Mouse (Mus musculus) CH12.LX (cell line): ENCODE results near the gene Exosc2. TPM values are rescaled to one million over a fixed set of nuclear protein-coding genes. Genes with fewer than 3 reads are reported as not detected.
"Not testable (repeated sequence)": the region's sequence is repeated elsewhere in the genome, so short reads cannot be mapped to it uniquely, and the experiment has no call there.

Source experiments
- DNase-seq: peaks from one replicate; pipeline ENCODE4 v3.0.0-alpha.2; 2013; ENCODE audit errors: extremely low read depth
- H3K27ac ChIP-seq: 2 replicates; pipeline ENCODE4 v1.5.1; 2012; ENCODE audit warnings: low read depth, mild to moderate bottlenecking, control low read depth, moderate library complexity; ENCODE audit not compliant: insufficient read depth
- H3K27me3 ChIP-seq: replicated peaks from 2 replicates; pipeline ENCODE3; 2012; ENCODE audit warnings: inconsistent platforms
- H3K36me3 ChIP-seq, 2 experiments: replicated peaks in 1 of 2; 2 replicates each; pipeline versions ENCODE3 to v1.6.1; 2012; ENCODE audit warnings: inconsistent platforms in 1 of 2, low read length in 1 of 2, mild to moderate bottlenecking in 1 of 2, mixed read lengths in 1 of 2, moderate library complexity in 1 of 2; ENCODE audit not compliant: control insufficient read depth in 1 of 2, insufficient read depth in 1 of 2
- H3K4me1 ChIP-seq, 2 experiments: 2 replicates each; pipeline ENCODE4 v1.6.1; 2012; ENCODE audit warnings: inconsistent platforms in 1 of 2, moderate library complexity in 1 of 2; ENCODE audit not compliant: insufficient read depth in 2 of 2, control insufficient read depth in 1 of 2
- H3K4me2 ChIP-seq: 2 replicates; pipeline ENCODE4 v1.6.1; 2012; ENCODE audit warnings: low read depth, mild to moderate bottlenecking, control low read depth; ENCODE audit not compliant: poor library complexity, insufficient read depth, severe bottlenecking
- H3K4me3 ChIP-seq, 3 experiments: fragments of 150-350 bp in 1 of 3; sonication (generic) in 1 of 3; replicated peaks in 1 of 3; 2 replicates each; pipeline versions ENCODE3 to v1.5.1; 2011 to 2012; ENCODE audit warnings: low read depth in 2 of 3, low read length in 2 of 3, mild to moderate bottlenecking in 2 of 3, moderate library complexity in 2 of 3, control low read depth in 1 of 3, improper control_type of control experiment in 1 of 3, inconsistent platforms in 1 of 3, mixed read lengths in 1 of 3; ENCODE audit not compliant: poor library complexity in 1 of 3
- H3K79me2 ChIP-seq: replicated peaks from 2 replicates; pipeline ENCODE4 v1.6.1; 2012; ENCODE audit warnings: mild to moderate bottlenecking, moderate library complexity; ENCODE audit not compliant: control insufficient read depth, poor library complexity, insufficient read depth, severe bottlenecking; ENCODE audit errors: extremely low read depth
- H3K9ac ChIP-seq: 2 replicates; pipeline ENCODE4 v1.6.1; 2012; ENCODE audit warnings: low read depth, mild to moderate bottlenecking, control low read depth, moderate library complexity; ENCODE audit not compliant: insufficient read depth
- H3K9me3 ChIP-seq: replicated peaks from 2 replicates; pipeline ENCODE3; 2012; ENCODE audit warnings: low read length, inconsistent platforms, mixed read lengths
- CHD2 ChIP-seq: IDR thresholded peaks from 2 replicates; pipeline ENCODE4 v1.6.1; 2011; ENCODE audit warnings: low read length, improper control_type of control experiment
- CTCF ChIP-seq, 2 experiments: IDR thresholded peaks in 1 of 2; conservative IDR thresholded peaks in 1 of 2; 2 replicates each; pipeline ENCODE4 v1.5.1; 2011 to 2012; ENCODE audit warnings: low read depth in 2 of 2, low read length in 2 of 2, improper control_type of control experiment in 1 of 2, inconsistent platforms in 1 of 2, mild to moderate bottlenecking in 1 of 2, moderate library complexity in 1 of 2
- HCFC1 ChIP-seq: IDR thresholded peaks from 2 replicates; pipeline ENCODE4 v1.6.1; 2012; ENCODE audit warnings: low read depth, mild to moderate bottlenecking, inconsistent platforms, low read length, improper control_type of control experiment
- IRF4 ChIP-seq: IDR thresholded peaks from 2 replicates; pipeline ENCODE4 v1.6.1; 2014; ENCODE audit warnings: low read depth, mild to moderate bottlenecking, inconsistent platforms, low read length, improper control_type of control experiment
- MAFK ChIP-seq: IDR thresholded peaks from 2 replicates; pipeline ENCODE4 v1.6.1; 2011; ENCODE audit warnings: low read length, improper control_type of control experiment; ENCODE audit not compliant: insufficient replicate concordance
- MEF2A ChIP-seq: IDR thresholded peaks from 2 replicates; pipeline ENCODE4 v1.6.1; 2014; ENCODE audit warnings: low read depth, mild to moderate bottlenecking, inconsistent platforms, low read length, improper control_type of control experiment, borderline replicate concordance
- NELFE ChIP-seq: IDR thresholded peaks from 2 replicates; pipeline ENCODE4 v1.6.1; 2011; ENCODE audit warnings: low read depth, low read length, improper control_type of control experiment
- PAX5 ChIP-seq: IDR thresholded peaks from 2 replicates; pipeline ENCODE4 v1.6.1; 2012; ENCODE audit warnings: low read length, inconsistent platforms, mixed read lengths
- POLR2A ChIP-seq: IDR thresholded peaks from 2 replicates; pipeline ENCODE4 v1.6.1; 2011; ENCODE audit warnings: low read depth, mild to moderate bottlenecking, improper control_type of control experiment, low read length
- POLR2AphosphoS2 ChIP-seq: IDR thresholded peaks from 2 replicates; pipeline ENCODE4 v1.6.1; 2011; ENCODE audit warnings: low read depth, low read length, improper control_type of control experiment
- RAD21 ChIP-seq: IDR thresholded peaks from 2 replicates; pipeline ENCODE4 v1.6.1; 2011; ENCODE audit warnings: low read depth, mild to moderate bottlenecking, low read length, improper control_type of control experiment, moderate library complexity
- RCOR1 ChIP-seq: conservative IDR thresholded peaks from 2 replicates; pipeline ENCODE4 v1.6.1; 2012; ENCODE audit warnings: low read depth, mild to moderate bottlenecking, inconsistent platforms, low read length, improper control_type of control experiment
- SMC3 ChIP-seq: IDR thresholded peaks from 2 replicates; pipeline ENCODE4 v1.6.1; 2011; ENCODE audit warnings: low read depth, low read length, improper control_type of control experiment
- UBTF ChIP-seq: IDR thresholded peaks from 2 replicates; pipeline ENCODE4 v1.6.1; 2012; ENCODE audit warnings: low read depth, mild to moderate bottlenecking, inconsistent platforms, low read length, improper control_type of control experiment, moderate library complexity
- ZC3H11A ChIP-seq: IDR thresholded peaks from 2 replicates; pipeline ENCODE4 v1.6.1; 2012; ENCODE audit warnings: low read depth, mild to moderate bottlenecking, inconsistent platforms, low read length, improper control_type of control experiment
- ZMIZ1 ChIP-seq: IDR thresholded peaks from 2 replicates; pipeline ENCODE4 v1.6.1; 2012; ENCODE audit warnings: low read depth, mild to moderate bottlenecking, inconsistent platforms, low read length, improper control_type of control experiment
- ZNF384 ChIP-seq: IDR thresholded peaks from 2 replicates; pipeline ENCODE4 v1.6.1; 2012; ENCODE audit warnings: low read depth, low read length, improper control_type of control experiment, inconsistent platforms
- dilution Hi-C: fragments of 300-500 bp; cut with MboI; formaldehyde crosslinking; loops from 2 replicates; pipeline ENCODE4 v1.14.3; 2020; ENCODE audit warnings: low sequenced_read_pairs; ENCODE audit not compliant: extremely low pct_unique_long_range_greater_than_20kb, extremely low pct_ligation_motif_present
- in situ Hi-C: fragments of 300-500 bp; cut with MboI; formaldehyde crosslinking; loops from 3 replicates; pipeline ENCODE4 v1.14.3; 2019; ENCODE audit warnings: low sequenced_read_pairs, low pct_ligation_motif_present, low pct_unique_long_range_greater_than_20kb, mixed read lengths
- polyA plus RNA-seq: library from polyadenylated mRNA; unstranded; fragments of >175 nt; gene quantifications from 2 replicates; pipeline ENCODE4 v1.2.1, GENCODE M21; 2012; ENCODE audit warnings: low read depth; ENCODE audit not compliant: insufficient read length
- total RNA-seq, 2 experiments: library from RNA; depleted of rRNA; stranded (reverse); fragments of 300-350 nt in 1 of 2; fragments of >200 nt in 1 of 2; gene quantifications; 2 replicates each; pipeline ENCODE4 v1.2.3; 2012 to 2014

The Exosc2 gene
- total and polyA plus RNA-seq, 3 experiments: 104 to 167 (median 110) TPM

DNA sequence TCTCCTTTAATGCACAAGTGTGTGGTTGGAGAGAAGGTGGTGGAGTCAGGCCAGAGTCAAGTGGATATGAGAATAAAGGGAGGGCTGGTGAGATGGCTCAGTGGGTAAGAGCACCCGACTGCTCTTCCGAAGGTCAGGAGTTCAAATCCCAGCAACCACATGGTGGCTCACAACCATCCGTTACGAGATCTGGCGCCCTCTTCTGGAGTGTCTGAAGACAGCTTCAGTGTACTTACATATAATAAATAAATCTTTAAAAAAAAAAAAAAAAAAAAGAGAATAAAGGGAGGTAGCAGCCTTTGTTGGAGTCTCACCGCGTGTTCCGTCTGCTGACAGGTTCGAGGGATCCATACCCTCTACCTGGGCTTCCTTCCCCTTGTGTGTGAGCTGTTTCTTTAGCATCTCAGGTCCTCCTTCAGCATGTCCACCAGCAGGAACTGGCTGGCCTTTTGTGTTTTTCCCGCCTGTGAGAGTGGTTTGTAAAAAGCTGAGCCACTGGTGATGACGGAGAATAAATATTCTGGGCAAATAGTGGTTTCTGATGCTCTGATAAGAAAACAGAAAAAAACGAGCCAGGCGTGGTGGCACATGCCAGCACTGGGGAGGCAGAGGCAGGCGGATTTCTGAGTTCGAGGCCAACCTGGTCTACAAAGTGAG lies 10.7 kb downstream of the Exosc2 start:
- not testable (repeated sequence) for H3K27ac ChIP-seq, DNase-seq, H3K9me3 ChIP-seq, H3K27me3 ChIP-seq, H3K4me2 ChIP-seq, H3K9ac ChIP-seq, H3K4me3 ChIP-seq, H3K79me2 ChIP-seq
- H3K36me3 ChIP-seq: peaks cover 44 to 60% of the 10 kb centered on the region in 2 experiments
- in situ Hi-C loops: loop anchor here (10.0 kb wide), 1 partner anchor 204 kb away; the partner anchor contains the start of gene Lamc3
- TF ChIP-seq CTCF (conservative IDR thresholded peaks at IDR 0.05 in 1 of 2, IDR thresholded peaks at IDR 0.05 in 1 of 2; ENCODE audit: low read depth in 2 of 2, low read length in 2 of 2): peak in 1 of 2 experiments; percentile 22; a peak in 1 of 4 replicates
- TF ChIP-seq, all 38 proteins: peak for 1; not testable (repeated sequence) for 37
- H3K4me1 ChIP-seq, dilution Hi-C loops: not testable (repeated sequence)

DNA sequence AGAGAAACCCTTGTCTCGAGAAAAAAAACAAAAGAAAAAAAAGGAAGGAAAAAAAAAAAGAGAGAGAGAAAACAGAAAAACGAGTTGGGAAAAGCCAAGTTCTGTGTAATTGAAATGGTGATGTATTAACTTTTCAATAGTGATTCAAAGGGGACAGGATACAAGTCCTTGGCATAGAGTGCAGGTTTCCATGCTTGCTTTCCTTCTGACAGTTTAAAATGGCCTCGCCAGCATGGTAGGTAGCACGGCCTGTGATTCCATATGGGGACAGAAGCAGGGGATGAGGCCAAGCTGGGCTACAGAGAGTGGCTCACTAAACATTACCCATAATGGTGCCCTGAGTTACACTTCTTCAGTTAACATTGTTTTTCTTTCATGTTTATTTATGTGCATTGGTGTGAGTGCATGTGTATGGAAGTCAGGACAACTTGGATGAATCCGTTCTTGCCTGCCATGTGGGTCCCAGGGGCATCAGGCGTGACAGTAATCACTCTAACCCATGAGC lies 11.3 kb downstream of the Exosc2 start:
- H3K4me1 ChIP-seq: peaks cover 0 to 5% of the 10 kb centered on the region in 2 experiments; a peak in 1 of 4 replicates
- H3K9ac ChIP-seq: no peak overlapping the region
- no peak overlapping the region for H3K27ac ChIP-seq
- no peak overlapping the region for H3K4me2 ChIP-seq
- H3K27me3 ChIP-seq: no peaks in the 10 kb centered on the region
- no peaks in the 10 kb centered on the region; the same call in 1 of the 2 replicates for H3K79me2 ChIP-seq
- no peak for DNase-seq
- in situ Hi-C loops: loop anchor here (10.0 kb wide), 1 partner anchor 203 kb away; the partner anchor contains the start of gene Lamc3
- H3K36me3 ChIP-seq: peaks cover 38 to 54% of the 10 kb centered on the region in 2 experiments
- H3K9me3 ChIP-seq: no peaks in the 10 kb centered on the region
- dilution Hi-C loops: no loop called here
- H3K4me3 ChIP-seq: no peak overlapping the region
- TF ChIP-seq MEF2A: no peak
- TF ChIP-seq ZMIZ1: peak; percentile 21; the same call in 1 of the 2 replicates
- TF ChIP-seq POLR2AphosphoS2: 0 out of 2 replicates have a peak, but pooled peaks have one; percentile 40
- no peak for TF ChIP-seq ZC3H11A
- TF ChIP-seq UBTF: no peak

DNA sequence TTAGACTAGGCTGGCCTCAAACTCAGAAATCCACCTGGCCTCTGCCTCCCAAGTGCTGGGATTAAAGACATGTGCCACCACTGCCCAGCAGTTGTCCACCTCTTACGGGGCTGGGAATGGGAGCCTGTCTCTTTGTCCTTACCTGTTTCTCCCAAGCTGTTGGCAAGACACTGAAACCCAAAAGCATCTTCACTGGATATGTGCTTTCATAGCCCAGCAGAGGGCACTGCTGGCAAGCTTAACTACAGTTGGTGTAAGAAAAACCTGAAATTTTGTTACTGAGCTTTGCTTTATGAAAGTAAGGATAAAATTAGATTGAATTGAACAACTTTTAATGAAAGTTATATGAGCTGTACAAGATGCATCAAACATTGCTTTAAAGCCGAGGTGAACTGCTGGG lies 13.2 kb downstream of the Exosc2 start:
- dilution Hi-C loops: no loop called here
- no peaks in the 10 kb centered on the region for H3K9me3 ChIP-seq
- peaks cover 21 to 36% of the 10 kb centered on the region in 2 experiments for H3K36me3 ChIP-seq
- H3K27ac ChIP-seq: no peak overlapping the region
- no peaks in the 10 kb centered on the region for H3K27me3 ChIP-seq
- in situ Hi-C loops: loop anchor here (10.0 kb wide), 1 partner anchor 201 kb away; the partner anchor contains the start of gene Lamc3
- no peak overlapping the region for H3K9ac ChIP-seq
- no peak for TF ChIP-seq POLR2A
- TF ChIP-seq CTCF (conservative IDR thresholded peaks at IDR 0.05 in 1 of 2, IDR thresholded peaks at IDR 0.05 in 1 of 2; ENCODE audit: low read depth in 2 of 2, low read length in 2 of 2): peak; percentile 52 to 89
- peak; percentile 56; the same call in 1 of the 2 replicates for TF ChIP-seq CHD2
- TF ChIP-seq MAFK: no peak
- no peak for TF ChIP-seq UBTF
- peak; percentile 51; the same call in 1 of the 2 replicates for TF ChIP-seq ZNF384
- TF ChIP-seq SMC3: peak; percentile 73
- TF ChIP-seq RCOR1: no peak
- 0 out of 2 replicates have a peak, but pooled peaks have one; percentile 24 for TF ChIP-seq IRF4
- no peak for TF ChIP-seq HCFC1
- TF ChIP-seq RAD21: peak; percentile 81
- no peak for TF ChIP-seq PAX5
- peak; percentile 33; the same call in 1 of the 2 replicates for TF ChIP-seq NELFE
- H3K4me1 ChIP-seq: peaks cover 0 to 7% of the 10 kb centered on the region in 2 experiments; a peak in 2 of 4 replicates
- DNase-seq: peak; percentile 65
- no peak overlapping the region for H3K4me2 ChIP-seq
- no peak overlapping the region for H3K4me3 ChIP-seq
- no peaks in the 10 kb centered on the region; the same call in 1 of the 2 replicates for H3K79me2 ChIP-seq
